Mouse (Mus musculus): ENCODE data around the gene Scarb1. TPM values are rescaled to one million over a fixed set of nuclear protein-coding genes. Genes with fewer than 3 reads are reported as not detected.
A peak's percentile ranks its signal among the peaks of the same experiment; 100 is the strongest.

Gene Scarb1
- polyA plus RNA-seq, 1 experiment from 2014 or later, result 64.9 TPM

GRCm38 (mm10) chr5:125246711-125247110 lies 94.2 kb downstream of the Scarb1 start:
- Histone ChIP-seq H3K27me3 (replicated peaks; ENCODE audit: insufficient read depth, low read length) (no peaks in the 10 kb centered on the region), H3K4me1 (ENCODE audit: insufficient read depth, low read depth, low read length) (no peaks in the 10 kb centered on the region), H3K9me3 (ENCODE audit: low read length) (no peaks in the 10 kb centered on the region), H3K4me3 (ENCODE audit: low read depth, low read length) (no peak overlapping the region), H3K9ac (replicated peaks; ENCODE audit: low read depth) (no peak overlapping the region), H3K36me3 (ENCODE audit: insufficient read depth, low read length) (no peaks in the 10 kb centered on the region), H3K27ac (ENCODE audit: low read length) (no peak overlapping the region), H3K4me2 (replicated peaks; ENCODE audit: low read depth, low read length) (no peak overlapping the region)
- TF ChIP-seq EP300 (IDR thresholded peaks at IDR 0.05) (no peak), CTCF (IDR thresholded peaks at IDR 0.05) (no peak)
- ATAC-seq (no peak), DNase-seq (ENCODE audit: low spot score) (no peak)
- WGBS, result 95% methylated on average over 4 of the region's 4 CpGs

GRCm38 (mm10) chr5:125245534-125246151 lies 95.3 kb downstream of the Scarb1 start:
- ATAC-seq (peak; percentile 88), DNase-seq (ENCODE audit: low spot score) (peak; percentile 70)
- TF ChIP-seq CTCF (IDR thresholded peaks at IDR 0.05), result no peak
- peak; percentile 46 for TF ChIP-seq EP300 (IDR thresholded peaks at IDR 0.05)
- H3K4me3 ChIP-seq (ENCODE audit: low read depth, low read length), result no peak overlapping the region
- WGBS, result 10% methylated on average over 26 of the region's 27 CpGs
- H3K27ac ChIP-seq (ENCODE audit: low read length), result no peak overlapping the region
- H3K4me1 ChIP-seq (ENCODE audit: insufficient read depth, low read depth, low read length), result no peaks in the 10 kb centered on the region
- H3K4me2 ChIP-seq (replicated peaks; ENCODE audit: low read depth, low read length), result peak overlapping the region; percentile 32
- no peaks in the 10 kb centered on the region for H3K27me3 ChIP-seq (replicated peaks; ENCODE audit: insufficient read depth, low read length)
- H3K9me3 ChIP-seq (ENCODE audit: low read length), result no peaks in the 10 kb centered on the region
- H3K9ac ChIP-seq (replicated peaks; ENCODE audit: low read depth), result no peak overlapping the region
- no peaks in the 10 kb centered on the region for H3K36me3 ChIP-seq (ENCODE audit: insufficient read depth, low read length)

GRCm38 (mm10) chr5:125244825-125245533 lies 95.9 kb downstream of the Scarb1 start:
- Histone ChIP-seq H3K4me2 (replicated peaks; ENCODE audit: low read depth, low read length) (peak overlapping the region; percentile 32; the same call in 1 of the 2 replicates), H3K27ac (ENCODE audit: low read length) (no peak overlapping the region), H3K9me3 (ENCODE audit: low read length) (no peaks in the 10 kb centered on the region), H3K4me1 (ENCODE audit: insufficient read depth, low read depth, low read length) (no peaks in the 10 kb centered on the region), H3K9ac (replicated peaks; ENCODE audit: low read depth) (no peak overlapping the region), H3K4me3 (ENCODE audit: low read depth, low read length) (no peak overlapping the region), H3K36me3 (ENCODE audit: insufficient read depth, low read length) (no peaks in the 10 kb centered on the region), H3K27me3 (replicated peaks; ENCODE audit: insufficient read depth, low read length) (no peaks in the 10 kb centered on the region)
- ATAC-seq (peak; percentile 3; the same call in 1 of the 2 replicates), DNase-seq (ENCODE audit: low spot score) (no peak)
- TF ChIP-seq EP300 (IDR thresholded peaks at IDR 0.05) (no peak), CTCF (IDR thresholded peaks at IDR 0.05) (no peak)
- WGBS, result 38% methylated on average over 10 of the region's 13 CpGs

- H3K9me3 ChIP-seq (ENCODE audit: low read length), result no peaks in the 10 kb centered on the region
- no peak overlapping the region for H3K27ac ChIP-seq (ENCODE audit: low read length)
- H3K36me3 ChIP-seq (ENCODE audit: insufficient read depth, low read length), result no peaks in the 10 kb centered on the region
- H3K9ac ChIP-seq (replicated peaks; ENCODE audit: low read depth), result no peak overlapping the region
- no peaks in the 10 kb centered on the region for H3K4me1 ChIP-seq (ENCODE audit: insufficient read depth, low read depth, low read length)
- no peak for DNase-seq (ENCODE audit: low spot score)
- TF ChIP-seq EP300 (IDR thresholded peaks at IDR 0.05) (no peak), CTCF (IDR thresholded peaks at IDR 0.05) (no peak)
- H3K27me3 ChIP-seq (replicated peaks; ENCODE audit: insufficient read depth, low read length), result no peaks in the 10 kb centered on the region
- no peak overlapping the region for H3K4me3 ChIP-seq (ENCODE audit: low read depth, low read length)
- no peak overlapping the region for H3K4me2 ChIP-seq (replicated peaks; ENCODE audit: low read depth, low read length)
- no peak for ATAC-seq
- 57% methylated on average over 6 of the region's 6 CpGs for WGBS
Measured at GRCm38 (mm10) chr5:125243928-125244327, 97.0 kb downstream of the Scarb1 start.

- no peak overlapping the region for H3K27ac ChIP-seq (ENCODE audit: low read length)
Measured at GRCm38 (mm10) chr5:125242111-125242510, 98.8 kb downstream of the Scarb1 start.

GRCm38 (mm10) chr5:125241627-125242026 lies 99.3 kb downstream of the Scarb1 start:
- Histone ChIP-seq H3K36me3 (ENCODE audit: insufficient read depth, low read length) (no peaks in the 10 kb centered on the region), H3K4me1 (ENCODE audit: insufficient read depth, low read depth, low read length) (no peaks in the 10 kb centered on the region), H3K27ac (ENCODE audit: low read length) (no peak overlapping the region), H3K27me3 (replicated peaks; ENCODE audit: insufficient read depth, low read length) (no peaks in the 10 kb centered on the region), H3K9me3 (ENCODE audit: low read length) (no peaks in the 10 kb centered on the region), H3K4me2 (replicated peaks; ENCODE audit: low read depth, low read length) (no peak overlapping the region), H3K4me3 (ENCODE audit: low read depth, low read length) (no peak overlapping the region), H3K9ac (replicated peaks; ENCODE audit: low read depth) (no peak overlapping the region)
- no peak for TF ChIP-seq EP300 (IDR thresholded peaks at IDR 0.05)
- peak; percentile 25; the same call in 1 of the 2 replicates for TF ChIP-seq CTCF (IDR thresholded peaks at IDR 0.05)
- ATAC-seq (peak; percentile 7; the same call in 1 of the 2 replicates), DNase-seq (ENCODE audit: low spot score) (no peak)
- 35% methylated on average over 6 of the region's 7 CpGs for WGBS

More at GRCm38 (mm10) chr5:125242111-125242510, 98.8 kb downstream of the Scarb1 start:
- no peak overlapping the region for H3K4me3 ChIP-seq (ENCODE audit: low read depth, low read length)
- no peaks in the 10 kb centered on the region for H3K27me3 ChIP-seq (replicated peaks; ENCODE audit: insufficient read depth, low read length)
- H3K36me3 ChIP-seq (ENCODE audit: insufficient read depth, low read length), result no peaks in the 10 kb centered on the region
- no peaks in the 10 kb centered on the region for H3K9me3 ChIP-seq (ENCODE audit: low read length)
- 0 out of 2 replicates have a peak, but pooled peaks have one; percentile 3 for ATAC-seq
- no peak for DNase-seq (ENCODE audit: low spot score)
- no peak overlapping the region for H3K9ac ChIP-seq (replicated peaks; ENCODE audit: low read depth)
- WGBS, result 43% methylated on average over 7 of the region's 7 CpGs
- H3K4me1 ChIP-seq (ENCODE audit: insufficient read depth, low read depth, low read length), result no peaks in the 10 kb centered on the region
- H3K4me2 ChIP-seq (replicated peaks; ENCODE audit: low read depth, low read length), result no peak overlapping the region
- no peak for TF ChIP-seq CTCF (IDR thresholded peaks at IDR 0.05)
- no peak for TF ChIP-seq EP300 (IDR thresholded peaks at IDR 0.05)

Data from lung, postnatal 0 days (tissue).